Mouse (Mus musculus) limb, embryonic 11.5 days (tissue): ENCODE measurements around the gene Mybph. TPM values are rescaled to one million over a fixed set of nuclear protein-coding genes. Genes with fewer than 3 reads are reported as not detected.

Experiments
- ATAC-seq: fragments of 200-750 bp; cut with Nextera tagmentation; 2 replicates; pipeline ENCODE4 v1.8.0; 2017; ENCODE audit warnings: low read depth; ENCODE audit not compliant: insufficient number of reproducible peaks, low FRiP score, low TSS enrichment
- DNase-seq: peaks from one replicate; pipeline ENCODE4 v3.0.0-alpha.2; 2015; ENCODE audit warnings: low spot score
- H3K27ac ChIP-seq: fragments of 300-500 bp; sonication (generic); replicated peaks from 2 replicates; pipeline ENCODE4 v1.5.1; 2014; ENCODE audit warnings: low read depth, mild to moderate bottlenecking, low read length
- H3K27me3 ChIP-seq: fragments of 300-500 bp; sonication (generic); 2 replicates; pipeline ENCODE4 v1.6.1; 2014; ENCODE audit warnings: mild to moderate bottlenecking, low read length, mixed read lengths; ENCODE audit not compliant: control insufficient read depth, insufficient read depth
- H3K36me3 ChIP-seq: fragments of 300-500 bp; sonication (generic); 2 replicates; pipeline ENCODE4 v1.6.1; 2014; ENCODE audit warnings: mild to moderate bottlenecking, low read length, moderate library complexity, mixed read lengths; ENCODE audit not compliant: control insufficient read depth, insufficient read depth
- H3K4me1 ChIP-seq: fragments of 300-500 bp; sonication (generic); 2 replicates; pipeline ENCODE4 v1.6.1; 2014; ENCODE audit warnings: low read length, mixed read lengths; ENCODE audit not compliant: control insufficient read depth, insufficient read depth
- H3K4me2 ChIP-seq: fragments of 300-500 bp; sonication (generic); 2 replicates; pipeline ENCODE4 v1.6.1; 2014; ENCODE audit warnings: low read depth, mild to moderate bottlenecking, moderate library complexity; ENCODE audit not compliant: severe bottlenecking
- H3K4me3 ChIP-seq: fragments of 300-500 bp; sonication (generic); 2 replicates; pipeline ENCODE4 v1.5.1; 2014; ENCODE audit warnings: low read depth, low read length
- H3K9ac ChIP-seq: fragments of 300-500 bp; sonication (generic); 2 replicates; pipeline ENCODE4 v1.6.1; 2014; ENCODE audit warnings: mild to moderate bottlenecking, low read length
- H3K9me3 ChIP-seq: fragments of 300-500 bp; sonication (generic); 2 replicates; pipeline ENCODE4 v1.6.1; 2016; ENCODE audit warnings: low read length; ENCODE audit not compliant: control insufficient read depth
- WGBS: fragments of 180-500 bp; shearing (Covaris S2); extraction: QIAGEN DNeasy Blood & Tissue Kit; methylation state at CpG from one replicate; pipeline ENCODE4 v1.1.7; 2014; 5-methylcytosine and 5-hydroxymethylcytosine counted together
- polyA plus RNA-seq: library from polyadenylated mRNA; unstranded; fragments of >200 nt; fragmentation: Nextera tagmentation; extraction: Ambion mirVana; gene quantifications from 2 replicates; pipeline ENCODE4 v1.2.1, GENCODE M21; 2014

Gene Mybph
- 3.4 and 4.8 TPM in 2 replicates for polyA plus RNA-seq

- Histone ChIP-seq H3K27ac (no peak within 1 kb of the TSS), H3K9ac (no peak within 1 kb of the TSS), H3K9me3 (no peaks in the 10 kb centered on the region), H3K4me3 (no peak within 1 kb of the TSS), H3K4me1 (peaks cover 35% of the 10 kb centered on the region), H3K27me3 (no peaks in the 10 kb centered on the region), H3K4me2 (no peak within 1 kb of the TSS), H3K36me3 (no peaks in the 10 kb centered on the region)
- ATAC-seq (no peak), DNase-seq (no peak)
- WGBS, result 63% methylated on average over 1 of the region's 1 CpGs
Measured at GRCm38 (mm10) chr1:134193126-134193525, at the start of gene Mybph. Gene Mybph, plus strand, starts transcription at chr1:134193448.

- ATAC-seq (no peak), DNase-seq (no peak)
- H3K9me3 ChIP-seq, result no peaks in the 10 kb centered on the region
- H3K4me2 ChIP-seq, result no peak overlapping the region
- H3K27ac ChIP-seq, result no peak overlapping the region
- WGBS, result 87% methylated on average over 8 of the region's 8 CpGs
- no peak overlapping the region for H3K4me3 ChIP-seq
- no peaks in the 10 kb centered on the region for H3K27me3 ChIP-seq
- H3K4me1 ChIP-seq, result no peaks in the 10 kb centered on the region
- H3K36me3 ChIP-seq, result no peaks in the 10 kb centered on the region
- no peak overlapping the region for H3K9ac ChIP-seq
Measured at GRCm38 (mm10) chr1:134146066-134146465, 47.2 kb upstream of the Mybph start.

- H3K4me1 ChIP-seq, result no peaks in the 10 kb centered on the region
- ATAC-seq, result no peak
- H3K9me3 ChIP-seq, result peaks cover 4% of the 10 kb centered on the region; the same call in 1 of the 2 replicates
- no peak for DNase-seq
- no peaks in the 10 kb centered on the region for H3K36me3 ChIP-seq
- H3K9ac ChIP-seq, result no peak overlapping the region
- no peak overlapping the region for H3K4me3 ChIP-seq
- no peaks in the 10 kb centered on the region for H3K27me3 ChIP-seq
- H3K27ac ChIP-seq, result no peak overlapping the region
- 64% methylated on average over 8 of the region's 8 CpGs for whole genome bisulfite sequencing
- H3K4me2 ChIP-seq, result no peak overlapping the region
Measured at GRCm38 (mm10) chr1:134150076-134150475, 43.2 kb upstream of the Mybph start.

GRCm38 (mm10) chr1:134150745-134151144 is 42.5 kb upstream of the Mybph start:
- WGBS, result 95% methylated on average over 9 of the region's 9 CpGs
- no peaks in the 10 kb centered on the region for H3K4me1 ChIP-seq
- no peak overlapping the region for H3K27ac ChIP-seq
- no peaks in the 10 kb centered on the region for H3K27me3 ChIP-seq
- no peak for ATAC-seq
- no peak overlapping the region for H3K4me2 ChIP-seq
- no peak overlapping the region for H3K4me3 ChIP-seq
- peaks cover 4% of the 10 kb centered on the region; the same call in 1 of the 2 replicates for H3K9me3 ChIP-seq
- no peak for DNase-seq
- H3K9ac ChIP-seq, result no peak overlapping the region
- no peaks in the 10 kb centered on the region for H3K36me3 ChIP-seq

- H3K4me1 ChIP-seq, result no peaks in the 10 kb centered on the region
- no peaks in the 10 kb centered on the region for H3K36me3 ChIP-seq
- H3K27ac ChIP-seq, result no peak overlapping the region
- peak; percentile 96 for DNase-seq
- H3K9ac ChIP-seq, result no peak overlapping the region
- no peak overlapping the region for H3K4me2 ChIP-seq
- peak; percentile 63 for ATAC-seq
- no peak overlapping the region for H3K4me3 ChIP-seq
- H3K27me3 ChIP-seq, result no peaks in the 10 kb centered on the region
- 37% methylated on average over 13 of the region's 13 CpGs for WGBS
- H3K9me3 ChIP-seq, result peaks cover 4% of the 10 kb centered on the region; the same call in 1 of the 2 replicates
Measured at GRCm38 (mm10) chr1:134151655-134152412, 41.4 kb upstream of the Mybph start.

GRCm38 (mm10) chr1:134152626-134153590 is 40.3 kb upstream of the Mybph start:
- H3K9ac ChIP-seq, result no peak overlapping the region
- H3K4me2 ChIP-seq, result no peak overlapping the region
- no peaks in the 10 kb centered on the region for H3K27me3 ChIP-seq
- ATAC-seq (no peak), DNase-seq (no peak)
- no peaks in the 10 kb centered on the region for H3K36me3 ChIP-seq
- H3K4me3 ChIP-seq, result no peak overlapping the region
- no peaks in the 10 kb centered on the region for H3K4me1 ChIP-seq
- H3K27ac ChIP-seq, result no peak overlapping the region
- 76% methylated on average over 21 of the region's 21 CpGs for WGBS
- H3K9me3 ChIP-seq, result peaks cover 4% of the 10 kb centered on the region; the same call in 1 of the 2 replicates

- Histone ChIP-seq H3K27me3 (no peaks in the 10 kb centered on the region), H3K9me3 (peaks cover 4% of the 10 kb centered on the region; the same call in 1 of the 2 replicates), H3K27ac (no peak overlapping the region), H3K36me3 (no peaks in the 10 kb centered on the region), H3K9ac (no peak overlapping the region), H3K4me1 (no peaks in the 10 kb centered on the region), H3K4me3 (no peak overlapping the region), H3K4me2 (no peak overlapping the region)
- ATAC-seq (no peak), DNase-seq (no peak)
- 88% methylated on average over 3 of the region's 3 CpGs for WGBS
Measured at GRCm38 (mm10) chr1:134154121-134154520, 39.1 kb upstream of the Mybph start.

GRCm38 (mm10) chr1:134154655-134155054 is 38.6 kb upstream of the Mybph start:
- no peak overlapping the region for H3K9ac ChIP-seq
- H3K4me1 ChIP-seq, result no peaks in the 10 kb centered on the region
- DNase-seq, result no peak
- no peak for ATAC-seq
- no peaks in the 10 kb centered on the region for H3K36me3 ChIP-seq
- H3K4me2 ChIP-seq, result no peak overlapping the region
- H3K27ac ChIP-seq, result no peak overlapping the region
- peaks cover 4% of the 10 kb centered on the region; the same call in 1 of the 2 replicates for H3K9me3 ChIP-seq
- WGBS, result 50% methylated on average over 3 of the region's 3 CpGs
- 0 out of 2 replicates have a peak, but pooled peaks cover under 1% of the 10 kb centered on the region for H3K27me3 ChIP-seq
- no peak overlapping the region for H3K4me3 ChIP-seq
